Mouse (Mus musculus) cerebellum, adult 2 months (tissue): Measurements from ENCODE around the gene Fgfr2. TPM values are rescaled to one million over a fixed set of nuclear protein-coding genes. Genes with fewer than 3 reads are reported as not detected.

Source experiments
- DNase-seq, 2 experiments: peaks; one replicate each; pipeline ENCODE4 v3.0.0; 2021
- H3K27ac ChIP-seq: fragments of 200-500 bp; 2 replicates; pipeline ENCODE4 v1.5.1; 2012; ENCODE audit warnings: low read length, control low read depth, inconsistent platforms; ENCODE audit not compliant: insufficient read depth
- H3K27me3 ChIP-seq: fragments of 200-500 bp; 2 replicates; pipeline ENCODE4 v1.6.1; 2012; ENCODE audit warnings: inconsistent platforms, mild to moderate bottlenecking, low read length, moderate library complexity; ENCODE audit not compliant: control insufficient read depth, insufficient read depth
- H3K4me1 ChIP-seq: fragments of 200-500 bp; 2 replicates; pipeline ENCODE4 v1.6.1; 2011; ENCODE audit warnings: low read length; ENCODE audit not compliant: control insufficient read depth, insufficient read depth
- H3K4me3 ChIP-seq: fragments of 200-500 bp; replicated peaks from 2 replicates; pipeline ENCODE3; 2011; ENCODE audit warnings: mild to moderate bottlenecking, low read depth, low read length, control low read depth; ENCODE audit not compliant: insufficient read depth
- CTCF ChIP-seq: fragments of 200-500 bp; IDR thresholded peaks from 2 replicates; pipeline ENCODE4 v1.5.1; 2011; ENCODE audit warnings: low read depth, mild to moderate bottlenecking, control low read depth, low read length, moderate library complexity, borderline replicate concordance; ENCODE audit not compliant: insufficient read depth
- POLR2A ChIP-seq: fragments of 200-500 bp; IDR thresholded peaks from 2 replicates; pipeline ENCODE4 v1.6.1; 2011; ENCODE audit warnings: low read length, control low read depth, borderline replicate concordance; ENCODE audit not compliant: insufficient read depth
- WGBS: fragments of 180-500 bp; shearing (Covaris S2); methylation state at CpG from one replicate; pipeline ENCODE4 v1.1.7; 2018; 5-methylcytosine and 5-hydroxymethylcytosine counted together
- polyA plus RNA-seq: library from polyadenylated mRNA; depleted of rRNA; stranded (reverse); fragments of >200 nt; gene quantifications from 2 replicates; pipeline ENCODE4 v1.2.3, GENCODE M21; 2012

Gene Fgfr2
- polyA plus RNA-seq, 1 experiment: 95.3 TPM

DNA sequence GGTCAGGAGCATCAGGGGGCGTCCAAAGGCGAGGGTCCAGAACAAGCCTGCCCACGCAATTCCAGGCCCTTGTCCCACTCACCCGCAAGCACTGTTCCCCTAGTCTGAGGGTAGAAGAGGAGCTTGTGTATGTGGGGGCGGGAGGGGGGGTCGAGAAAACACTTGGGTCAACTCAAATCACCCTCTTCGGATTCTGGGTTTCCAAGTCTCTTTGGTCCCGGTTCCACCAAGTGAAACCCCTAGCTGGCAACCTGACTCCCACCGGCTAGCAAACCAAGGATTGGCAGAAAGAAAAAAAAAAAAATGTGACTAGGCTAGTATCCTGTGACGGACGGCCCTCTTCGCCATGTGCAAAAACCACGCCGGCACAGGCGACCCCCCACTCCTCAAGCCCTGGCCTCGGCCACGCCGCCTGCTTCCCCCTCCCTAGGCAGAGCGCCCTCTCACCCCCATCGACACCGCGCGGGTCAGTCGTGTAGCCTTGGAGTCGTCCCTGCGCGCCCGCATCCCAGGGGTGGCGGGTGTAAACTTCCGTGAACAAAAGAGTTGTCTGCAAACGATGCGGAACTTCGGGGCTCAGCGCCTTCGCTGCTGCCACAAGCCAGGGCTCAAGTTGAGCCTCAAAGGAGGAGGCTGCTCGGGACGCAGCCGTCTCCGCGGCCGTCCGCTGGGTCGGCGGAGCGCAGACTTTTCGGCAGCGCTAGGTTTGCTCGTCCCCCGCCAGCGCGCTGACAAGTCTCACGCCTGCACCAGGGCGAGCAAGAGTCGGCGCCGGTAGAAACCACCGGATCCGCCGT, 310.3 kb downstream of the Fgfr2 start:
- H3K4me1 ChIP-seq: peaks cover 15% of the 10 kb centered on the region
- H3K27me3 ChIP-seq: no peaks in the 10 kb centered on the region
- TF ChIP-seq CTCF (no peak), POLR2A (no peak)
- under 1% methylated on average over 59 of the region's 59 CpGs for WGBS
- DNase-seq: peak; percentile 67 to 76
- H3K4me3 ChIP-seq: peak overlapping the region; percentile 74
- H3K27ac ChIP-seq: peak overlapping the region; percentile 93

DNA sequence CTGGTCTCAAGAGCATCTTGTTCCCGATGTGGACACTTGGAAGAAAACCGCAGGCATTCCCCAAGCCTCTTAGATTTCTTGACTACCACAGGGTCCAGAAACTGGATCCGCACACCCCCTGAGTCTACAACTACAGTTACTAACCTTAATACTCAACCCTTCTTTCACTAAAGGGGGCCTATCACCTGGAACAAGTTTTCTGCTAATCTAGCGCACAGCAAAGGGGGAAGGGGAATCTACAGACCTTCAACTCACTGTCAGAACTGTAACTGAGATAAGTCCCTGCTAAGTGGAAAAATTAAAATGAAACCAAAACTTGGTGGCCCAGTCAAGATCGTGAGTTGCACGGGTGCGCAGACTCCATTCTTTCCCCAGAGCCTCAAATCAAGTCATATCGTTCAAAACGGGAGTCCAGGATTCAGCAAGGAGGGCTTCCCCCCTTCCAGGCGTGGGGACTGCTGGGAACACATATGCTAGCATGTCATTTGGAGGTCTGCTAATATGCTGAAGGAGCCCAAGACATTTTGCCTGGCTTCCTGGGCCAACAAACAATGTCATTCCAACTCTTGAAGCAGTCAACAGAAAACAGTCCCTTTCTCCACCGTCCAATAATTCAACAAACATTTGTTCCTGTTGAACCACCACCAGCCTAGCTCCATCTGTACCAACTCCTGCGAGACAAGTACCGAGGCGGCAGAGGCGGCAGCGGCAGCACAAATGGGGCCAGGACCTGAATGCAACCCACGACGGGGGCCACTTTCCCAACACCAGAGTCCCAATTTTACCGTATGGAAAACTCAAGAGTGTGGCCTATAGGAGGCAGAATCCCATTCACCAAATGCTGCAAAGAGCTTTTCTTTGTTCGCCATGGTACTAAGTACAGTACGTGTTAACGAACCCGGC, 311.2 kb downstream of the Fgfr2 start:
- H3K27me3 ChIP-seq: no peaks in the 10 kb centered on the region
- peak overlapping the region; percentile 93 for H3K27ac ChIP-seq
- WGBS: 2% methylated on average over 23 of the region's 23 CpGs
- peaks cover 22% of the 10 kb centered on the region for H3K4me1 ChIP-seq
- DNase-seq: peak; percentile 69 to 74
- H3K4me3 ChIP-seq: peak overlapping the region; percentile 74
- TF ChIP-seq POLR2A (peak; percentile 21; the same call in 1 of the 2 replicates), CTCF (no peak)

DNA sequence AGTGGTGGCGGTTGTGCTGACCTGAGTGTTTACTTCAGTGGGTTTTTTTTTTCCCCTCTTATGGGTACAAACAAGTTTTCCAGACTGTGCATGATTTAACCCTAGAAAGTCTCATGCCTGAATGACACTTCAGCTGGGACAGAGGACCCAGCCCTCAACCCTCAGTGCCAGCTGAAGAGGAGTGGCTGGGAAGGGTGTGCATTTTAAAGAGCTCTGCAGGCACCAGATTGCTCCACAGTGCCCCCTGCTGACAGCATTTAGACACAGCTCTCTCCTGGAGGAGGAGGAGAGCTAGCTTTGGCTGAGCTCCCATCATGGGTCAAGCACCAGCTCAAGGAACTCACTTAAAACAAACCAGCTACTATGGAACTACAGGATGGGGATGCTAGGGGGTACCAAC, 312.3 kb downstream of the Fgfr2 start:
- Histone ChIP-seq H3K27me3 (no peaks in the 10 kb centered on the region), H3K4me3 (peak overlapping the region; percentile 58), H3K27ac (peak overlapping the region; percentile 69; the same call in 1 of the 2 replicates), H3K4me1 (peaks cover 32% of the 10 kb centered on the region)
- TF ChIP-seq CTCF (peak; percentile 93), POLR2A (no peak; the same call in 1 of the 2 replicates)
- WGBS: 34% methylated on average over 1 of the region's 1 CpGs
- DNase-seq: peak; percentile 93 to 96

DNA sequence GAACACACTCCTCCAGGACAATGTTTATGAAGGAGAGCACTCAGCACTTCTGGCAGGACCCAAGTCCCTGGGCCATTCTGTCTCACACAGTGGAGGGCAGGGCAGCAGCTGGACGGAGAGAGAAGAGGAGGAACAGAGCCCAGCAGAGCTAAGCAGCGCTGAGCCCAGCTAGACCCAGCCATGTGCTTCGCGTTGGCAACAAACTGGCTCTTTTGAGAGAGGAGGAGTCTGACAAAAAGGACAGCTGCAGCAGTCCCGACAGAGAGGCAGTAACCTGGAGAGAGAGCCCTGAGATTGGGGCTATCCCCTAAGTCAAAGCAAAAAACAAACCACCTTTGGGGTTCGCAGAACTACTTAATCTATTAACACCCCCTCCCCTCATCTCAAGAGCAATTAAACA, 312.8 kb downstream of the Fgfr2 start:
- 8% methylated on average over 6 of the region's 6 CpGs for WGBS
- TF ChIP-seq CTCF (no peak), POLR2A (no peak)
- Histone ChIP-seq H3K27me3 (no peaks in the 10 kb centered on the region), H3K4me3 (peak overlapping the region; percentile 11), H3K4me1 (peaks cover 38% of the 10 kb centered on the region), H3K27ac (peak overlapping the region; percentile 64)
- DNase-seq: peak; percentile 69 to 73

GRCm38 (mm10) chr7:132809721-132810120, 313.4 kb downstream of the Fgfr2 start:
- 14% methylated on average over 6 of the region's 6 CpGs for WGBS
- peak; percentile 28 to 43 for DNase-seq
- Histone ChIP-seq H3K27ac (peak overlapping the region; percentile 99), H3K27me3 (no peaks in the 10 kb centered on the region), H3K4me1 (peaks cover 42% of the 10 kb centered on the region), H3K4me3 (peak overlapping the region; percentile 23)
- TF ChIP-seq CTCF: no peak
- TF ChIP-seq POLR2A: no peak

DNA sequence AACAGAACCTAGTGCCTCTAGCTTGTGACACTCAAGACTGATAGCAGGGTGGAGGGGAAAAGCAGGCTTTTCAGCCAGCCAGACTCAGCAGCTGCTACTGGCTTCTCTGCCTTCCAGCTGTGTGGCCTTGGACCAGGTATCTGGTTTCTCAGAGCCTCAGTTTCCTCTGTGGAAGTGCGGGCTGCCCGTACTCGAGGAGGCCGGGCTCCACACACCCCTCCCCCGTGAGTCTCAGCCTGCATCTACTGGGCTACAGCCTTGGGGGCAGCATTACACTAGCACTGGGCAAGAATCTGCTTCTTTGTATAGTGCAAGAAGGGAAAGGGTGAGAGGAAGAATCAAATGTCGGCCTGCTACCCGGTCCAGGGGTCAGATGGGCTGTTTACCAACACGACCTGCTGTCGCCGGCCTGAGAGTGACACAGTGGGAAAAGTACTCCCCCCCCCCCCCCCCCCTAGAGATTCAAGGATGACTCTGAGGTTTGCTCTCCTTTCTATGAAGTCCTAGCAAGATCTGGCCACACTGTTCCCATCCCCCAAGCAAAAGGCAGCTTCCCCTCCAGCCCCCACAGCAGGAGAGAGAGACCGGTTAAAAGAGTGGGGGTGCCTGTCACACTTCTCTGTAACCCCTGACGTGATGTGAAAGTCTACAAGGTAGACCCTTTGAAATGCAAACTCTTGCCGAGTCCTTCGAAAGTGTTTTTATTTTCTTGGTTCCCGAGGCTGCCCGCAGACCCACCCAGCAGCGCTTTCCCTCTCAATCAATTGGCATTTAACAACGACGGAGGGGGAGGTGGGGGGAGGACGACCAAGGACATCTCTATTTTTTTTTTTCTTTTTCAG, 314.1 kb downstream of the Fgfr2 start:
- peak; percentile 68 to 70 for DNase-seq
- Histone ChIP-seq H3K4me1 (peaks cover 45% of the 10 kb centered on the region), H3K27me3 (no peaks in the 10 kb centered on the region), H3K4me3 (peak overlapping the region; percentile 41), H3K27ac (peak overlapping the region; percentile 99)
- 9% methylated on average over 20 of the region's 20 CpGs for WGBS
- TF ChIP-seq POLR2A: no peak
- no peak for TF ChIP-seq CTCF
